Mouse (Mus musculus) kidney, embryonic 15.5 days (tissue): Measurements from ENCODE around the gene Actl7b. TPM values are rescaled to one million over a fixed set of nuclear protein-coding genes. Genes with fewer than 3 reads are reported as not detected.

Source experiments
- ATAC-seq: fragments of 200-750 bp; cut with Nextera tagmentation; replicated peaks from 2 replicates; pipeline ENCODE4 v1.8.0; 2017; ENCODE audit warnings: moderate TSS enrichment; ENCODE audit not compliant: low FRiP score
- H3K27ac ChIP-seq: fragments of 300-500 bp; sonication (generic); 2 replicates; pipeline ENCODE4 v1.5.1; 2015; ENCODE audit warnings: mild to moderate bottlenecking, inconsistent platforms
- H3K27me3 ChIP-seq: fragments of 300-500 bp; sonication (generic); 2 replicates; pipeline ENCODE4 v1.6.1; 2015; ENCODE audit warnings: inconsistent platforms
- H3K36me3 ChIP-seq: fragments of 300-500 bp; sonication (generic); 2 replicates; pipeline ENCODE4 v1.6.1; 2015; ENCODE audit warnings: inconsistent platforms
- H3K4me1 ChIP-seq: fragments of 300-500 bp; sonication (generic); 2 replicates; pipeline ENCODE4 v1.6.1; 2015; ENCODE audit warnings: inconsistent platforms
- H3K4me2 ChIP-seq: fragments of 300-500 bp; sonication (generic); 2 replicates; pipeline ENCODE4 v1.6.1; 2015; ENCODE audit warnings: moderate library complexity, mild to moderate bottlenecking, inconsistent platforms
- H3K4me3 ChIP-seq: fragments of 300-500 bp; sonication (generic); replicated peaks from 2 replicates; pipeline ENCODE4 v1.5.1; 2015; ENCODE audit warnings: mild to moderate bottlenecking, inconsistent platforms
- H3K9ac ChIP-seq: fragments of 300-500 bp; sonication (generic); 2 replicates; pipeline ENCODE4 v1.6.1; 2015; ENCODE audit warnings: mild to moderate bottlenecking, inconsistent platforms
- H3K9me3 ChIP-seq: fragments of 300-500 bp; sonication (generic); replicated peaks from 2 replicates; pipeline ENCODE4 v1.6.1; 2016; ENCODE audit warnings: inconsistent platforms
- WGBS: fragments of 180-500 bp; shearing (Covaris S2); methylation state at CpG from one replicate; pipeline ENCODE4 v1.1.7; 2015; ENCODE audit warnings: mixed read lengths; 5-methylcytosine and 5-hydroxymethylcytosine counted together
- polyA plus RNA-seq: library from polyadenylated mRNA; unstranded; fragments of >200 nt; fragmentation: Nextera tagmentation; extraction: Ambion mirVana; gene quantifications from 2 replicates; pipeline ENCODE4 v1.2.1, GENCODE M21; 2015

Gene Actl7b
- polyA plus RNA-seq, 1 experiment from 2014 or later = not detected

DNA sequence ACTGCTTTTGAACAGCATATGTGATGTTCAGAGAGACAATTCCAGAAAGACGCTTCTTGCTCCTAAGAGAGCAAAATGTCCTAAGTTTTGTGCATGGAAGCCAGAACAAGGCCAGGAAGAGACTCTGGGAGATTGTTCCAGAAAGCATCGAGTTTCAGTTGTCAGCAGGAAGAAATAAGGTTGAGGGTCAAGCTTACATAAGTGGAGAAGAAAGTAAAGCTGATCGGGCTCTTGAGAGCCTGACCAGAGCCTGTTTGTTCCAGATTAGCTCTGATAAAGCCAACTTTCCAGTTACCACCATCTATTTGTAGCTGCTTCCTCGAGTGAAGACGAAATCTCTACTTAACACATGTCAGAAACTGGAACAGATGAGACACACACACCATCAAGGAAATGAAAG, 42.6 kb downstream of the Actl7b start:
- Histone ChIP-seq H3K9me3 (no peaks in the 10 kb centered on the region), H3K27ac (no peak overlapping the region), H3K4me2 (no peak overlapping the region), H3K27me3 (no peaks in the 10 kb centered on the region), H3K4me3 (no peak overlapping the region), H3K4me1 (peaks cover 7% of the 10 kb centered on the region; the same call in 1 of the 2 replicates), H3K36me3 (no peaks in the 10 kb centered on the region), H3K9ac (no peak overlapping the region)
- ATAC-seq = no peak
- 34% methylated on average over 5 of the region's 5 CpGs for WGBS

DNA sequence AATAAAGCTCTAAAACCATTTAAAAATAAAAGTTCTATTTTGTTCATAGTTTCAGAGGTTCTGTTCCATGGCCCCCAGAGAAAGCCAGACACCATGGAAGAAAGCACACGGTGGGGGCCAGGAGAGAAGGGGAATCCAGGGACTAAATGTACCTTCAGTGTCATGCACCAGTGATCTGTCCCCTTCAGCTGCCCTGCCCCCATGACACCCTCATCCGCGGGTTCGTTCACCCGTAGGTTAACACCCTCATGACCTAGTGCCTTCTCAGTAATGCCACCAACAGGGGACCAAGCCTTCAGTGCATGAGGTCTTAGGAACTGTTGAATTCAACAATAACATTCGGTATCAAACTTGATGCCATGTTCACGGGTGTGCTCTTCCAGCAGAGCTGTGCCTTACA, 44.8 kb downstream of the Actl7b start:
- no peak overlapping the region for H3K27ac ChIP-seq
- no peaks in the 10 kb centered on the region for H3K4me1 ChIP-seq
- no peak overlapping the region for H3K4me3 ChIP-seq
- H3K27me3 ChIP-seq = no peaks in the 10 kb centered on the region
- no peak for ATAC-seq
- H3K9me3 ChIP-seq = no peaks in the 10 kb centered on the region
- no peak overlapping the region for H3K9ac ChIP-seq
- H3K36me3 ChIP-seq = no peaks in the 10 kb centered on the region
- H3K4me2 ChIP-seq = no peak overlapping the region
- 57% methylated on average over 7 of the region's 7 CpGs for WGBS

Other genes starting within 250 kb of the Actl7b start
- gene Gm26657, start 1.4 kb downstream of the Actl7b start, polyA plus RNA-seq = not detected in 2 replicates
- gene Actl7a, start 2.0 kb upstream of the Actl7b start, polyA plus RNA-seq = 0.10 TPM in 1 of 2 replicates, not detected in the other
- gene Elp1, start 60.9 kb upstream of the Actl7b start, polyA plus RNA-seq = 44.1 and 44.8 TPM in 2 replicates
- gene Fam206a, start 60.9 kb upstream of the Actl7b start, polyA plus RNA-seq = 19.8 and 20.4 TPM in 2 replicates
- gene Ctnnal1, start 123.7 kb upstream of the Actl7b start, polyA plus RNA-seq = 39.5 and 41.9 TPM in 2 replicates
- 10.5 and 11.8 TPM in 2 replicates for gene Tmem245, start 206.0 kb upstream of the Actl7b start, polyA plus RNA-seq
- 0.30 and 0.39 TPM in 2 replicates for gene Frrs1l, start 248.9 kb upstream of the Actl7b start, polyA plus RNA-seq